Mouse (Mus musculus) liver, adult 2 months (tissue): ENCODE measurements around the gene Dhx32. TPM values are rescaled to one million over a fixed set of nuclear protein-coding genes. Genes with fewer than 3 reads are reported as not detected.

Experiments used
- DNase-seq: peaks from one replicate; pipeline ENCODE4 v3.0.0-alpha.2; 2011; ENCODE audit warnings: low read depth, low spot score; ENCODE audit errors: extremely low read depth
- H3K27ac ChIP-seq: fragments of 200-500 bp; replicated peaks from 2 replicates; pipeline ENCODE4 v1.5.1; 2012; ENCODE audit warnings: low read depth, mild to moderate bottlenecking, control low read depth, inconsistent platforms, low read length; ENCODE audit not compliant: insufficient read depth
- H3K27me3 ChIP-seq: fragments of 200-500 bp; 2 replicates; pipeline ENCODE4 v1.6.1; 2012; ENCODE audit warnings: mild to moderate bottlenecking, moderate library complexity, low read length, inconsistent platforms; ENCODE audit not compliant: control insufficient read depth, insufficient read depth
- H3K36me3 ChIP-seq: fragments of 200-500 bp; 2 replicates; pipeline ENCODE4 v1.6.1; 2012; ENCODE audit warnings: low read length, inconsistent platforms; ENCODE audit not compliant: control insufficient read depth, insufficient read depth
- H3K4me1 ChIP-seq: fragments of 200-500 bp; 2 replicates; pipeline ENCODE4 v1.6.1; 2011; ENCODE audit warnings: low read length; ENCODE audit not compliant: control insufficient read depth, insufficient read depth
- H3K4me3 ChIP-seq: fragments of 200-500 bp; 2 replicates; pipeline ENCODE4 v1.5.1; 2011; ENCODE audit warnings: low read depth, mild to moderate bottlenecking, control low read depth, low read length, moderate library complexity; ENCODE audit not compliant: insufficient read depth
- H3K79me2 ChIP-seq: fragments of 200-500 bp; 2 replicates; pipeline ENCODE4 v1.6.1; 2012; ENCODE audit warnings: inconsistent platforms, mild to moderate bottlenecking, low read length, moderate library complexity; ENCODE audit not compliant: control insufficient read depth, insufficient read depth
- H3K9ac ChIP-seq: fragments of 200-500 bp; 2 replicates; pipeline ENCODE4 v1.6.1; 2012; ENCODE audit warnings: low read depth, mild to moderate bottlenecking, control low read depth, inconsistent platforms, low read length
- CTCF ChIP-seq: fragments of 200-500 bp; IDR thresholded peaks from 2 replicates; pipeline ENCODE4 v1.5.1; 2011; ENCODE audit warnings: low read depth, low read length, control low read depth
- POLR2A ChIP-seq: fragments of 200-500 bp; IDR thresholded peaks from 2 replicates; pipeline ENCODE4 v1.6.1; 2011; ENCODE audit warnings: low read length, control low read depth; ENCODE audit not compliant: insufficient read depth; ENCODE audit errors: extremely low read depth
- WGBS: fragments of 180-500 bp; shearing (Covaris S2); methylation state at CpG from one replicate; pipeline ENCODE4 v1.1.7; 2018; 5-methylcytosine and 5-hydroxymethylcytosine counted together
- polyA plus RNA-seq: library from polyadenylated mRNA; depleted of rRNA; stranded (reverse); fragments of >200 nt; gene quantifications from 2 replicates; pipeline ENCODE4 v1.2.3, GENCODE M21; 2012; rRNA removed
- total RNA-seq: library from RNA; depleted of rRNA; stranded (reverse); fragments of >200 nt; gene quantifications from 2 replicates; pipeline ENCODE4 v1.2.3, GENCODE M21; 2014; rRNA removed

Gene Dhx32
- 24.0 and 27.7 TPM in 2 replicates for total RNA-seq
- polyA plus RNA-seq: 15.8 and 17.0 TPM in 2 replicates

- H3K4me3 ChIP-seq: no peak within 1 kb of the TSS
- H3K9ac ChIP-seq: no peak within 1 kb of the TSS
- no peak for TF ChIP-seq POLR2A
- TF ChIP-seq CTCF: peak; percentile 89
- no peaks in the 10 kb centered on the region for H3K79me2 ChIP-seq
- no peak within 1 kb of the TSS for H3K27ac ChIP-seq
- peak; percentile 82 for DNase-seq
- 50% methylated on average over 18 of the region's 18 CpGs for WGBS
- no peaks in the 10 kb centered on the region for H3K4me1 ChIP-seq
- no peaks in the 10 kb centered on the region for H3K27me3 ChIP-seq
- no peaks in the 10 kb centered on the region for H3K36me3 ChIP-seq
Measured at GRCm38 (mm10) chr7:133782717-133783435, at the start of gene Dhx32. Gene Dhx32 (minus strand): TSS chr7:133782726.

GRCm38 (mm10) chr7:133829579-133829978, 47.1 kb upstream of the Dhx32 start:
- WGBS: 73% methylated on average over 7 of the region's 7 CpGs

DNA sequence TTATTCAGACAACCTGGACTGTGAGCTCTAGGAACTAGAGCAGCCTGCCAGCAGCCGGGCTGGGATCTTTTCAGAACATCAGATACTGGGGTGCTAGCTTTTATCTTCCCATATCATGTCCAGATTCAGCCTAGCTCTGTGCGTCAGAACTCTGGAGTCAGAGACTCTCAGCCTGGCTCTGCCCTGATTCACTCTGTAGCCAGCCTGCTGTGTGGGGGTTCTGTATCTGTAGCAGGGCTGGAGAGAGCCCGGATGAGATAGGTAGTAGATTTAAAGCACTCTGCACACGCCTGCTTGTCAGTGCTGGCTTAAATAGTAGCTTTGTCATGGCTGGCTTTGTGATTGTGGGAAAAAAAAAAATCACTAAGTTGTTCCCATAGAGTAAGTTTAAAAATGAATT, 46.0 kb upstream of the Dhx32 start:
- no peak overlapping the region for H3K4me3 ChIP-seq
- no peak for DNase-seq
- TF ChIP-seq POLR2A: no peak
- TF ChIP-seq CTCF: no peak
- no peaks in the 10 kb centered on the region for H3K36me3 ChIP-seq
- no peak overlapping the region for H3K27ac ChIP-seq
- H3K9ac ChIP-seq: no peak overlapping the region
- H3K79me2 ChIP-seq: no peaks in the 10 kb centered on the region
- 64% methylated on average over 4 of the region's 4 CpGs for WGBS
- H3K27me3 ChIP-seq: no peaks in the 10 kb centered on the region
- H3K4me1 ChIP-seq: no peaks in the 10 kb centered on the region

More at GRCm38 (mm10) chr7:133829579-133829978, 47.1 kb upstream of the Dhx32 start:
- Histone ChIP-seq H3K27ac (no peak overlapping the region), H3K4me1 (no peaks in the 10 kb centered on the region), H3K9ac (no peak overlapping the region), H3K36me3 (no peaks in the 10 kb centered on the region), H3K4me3 (no peak overlapping the region), H3K79me2 (no peaks in the 10 kb centered on the region), H3K27me3 (no peaks in the 10 kb centered on the region)
- TF ChIP-seq CTCF: no peak
- TF ChIP-seq POLR2A: no peak
- DNase-seq: no peak

- DNase-seq: peak; percentile 34
- TF ChIP-seq CTCF: peak; percentile 33; the same call in 1 of the 2 replicates
- TF ChIP-seq POLR2A: no peak
- 94% methylated on average over 2 of the region's 2 CpGs for WGBS
- no peak overlapping the region for H3K27ac ChIP-seq
- no peak overlapping the region for H3K4me3 ChIP-seq
- no peak overlapping the region for H3K9ac ChIP-seq
- H3K79me2 ChIP-seq: no peaks in the 10 kb centered on the region
- no peaks in the 10 kb centered on the region for H3K4me1 ChIP-seq
- H3K27me3 ChIP-seq: no peaks in the 10 kb centered on the region
- no peaks in the 10 kb centered on the region for H3K36me3 ChIP-seq
Measured at GRCm38 (mm10) chr7:133824579-133824978, 42.1 kb upstream of the Dhx32 start.

DNA sequence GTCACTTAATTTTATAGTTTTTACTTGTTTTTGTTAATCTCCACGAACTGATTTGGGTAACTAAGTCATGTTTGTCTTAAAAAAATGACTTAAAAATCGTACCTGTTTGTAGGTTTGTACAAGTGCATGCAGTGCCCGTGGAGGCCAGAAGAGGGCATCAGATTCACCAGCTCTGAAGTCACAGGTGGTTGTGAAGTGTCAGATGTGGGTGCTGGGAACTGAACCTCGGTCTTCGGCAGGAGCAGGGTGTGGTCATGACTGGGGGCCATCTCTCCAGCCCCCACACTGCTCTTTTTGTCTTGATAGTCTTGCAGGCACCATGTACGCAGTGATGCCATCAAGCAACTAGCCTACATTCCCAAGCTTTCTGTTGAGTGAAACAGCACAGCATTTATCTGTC, 41.2 kb upstream of the Dhx32 start:
- peak; percentile 3 for DNase-seq
- no peak overlapping the region for H3K9ac ChIP-seq
- WGBS: 86% methylated on average over 6 of the region's 6 CpGs
- no peaks in the 10 kb centered on the region for H3K27me3 ChIP-seq
- H3K4me3 ChIP-seq: no peak overlapping the region
- H3K4me1 ChIP-seq: no peaks in the 10 kb centered on the region
- TF ChIP-seq POLR2A (no peak), CTCF (peak; percentile 56; the same call in 1 of the 2 replicates)
- H3K27ac ChIP-seq: no peak overlapping the region
- no peaks in the 10 kb centered on the region for H3K36me3 ChIP-seq
- H3K79me2 ChIP-seq: no peaks in the 10 kb centered on the region

DNA sequence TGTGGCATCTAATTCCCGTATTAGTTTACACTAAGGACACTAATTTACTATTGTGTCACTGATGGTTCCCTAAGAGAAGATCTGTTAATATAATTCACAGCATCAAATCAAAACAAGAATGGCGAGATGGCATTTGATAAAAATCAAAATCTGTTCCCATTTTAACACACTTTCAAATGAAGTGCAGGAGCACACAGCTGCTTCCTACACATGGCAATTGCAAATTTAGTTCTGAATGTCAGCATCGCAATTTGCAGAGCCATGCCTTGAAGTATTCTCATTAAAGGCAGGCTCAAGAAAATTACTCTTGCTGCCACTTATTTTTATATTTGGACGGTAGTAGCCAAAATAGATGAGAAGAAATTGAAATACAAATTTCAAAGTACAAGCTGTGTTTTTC, 30.8 kb upstream of the Dhx32 start:
- Histone ChIP-seq H3K9ac (no peak overlapping the region), H3K27ac (no peak overlapping the region), H3K4me1 (no peaks in the 10 kb centered on the region), H3K36me3 (no peaks in the 10 kb centered on the region), H3K4me3 (no peak overlapping the region), H3K27me3 (no peaks in the 10 kb centered on the region), H3K79me2 (no peaks in the 10 kb centered on the region)
- 77% methylated on average over 4 of the region's 4 CpGs for WGBS
- DNase-seq: no peak
- TF ChIP-seq CTCF (no peak), POLR2A (no peak)
